Mouse (Mus musculus) midbrain, embryonic 15.5 days (tissue): Measurements from ENCODE around the gene Acer3. TPM values are rescaled to one million over a fixed set of nuclear protein-coding genes. Genes with fewer than 3 reads are reported as not detected.
A peak's percentile ranks its signal among the peaks of the same experiment; 100 is the strongest.

Experiments
- ATAC-seq: fragments of 200-750 bp; cut with Nextera tagmentation; replicated peaks from 2 replicates; pipeline ENCODE4 v1.8.0; 2017; ENCODE audit warnings: moderate TSS enrichment
- H3K27ac ChIP-seq: fragments of 300-500 bp; sonication (generic); 2 replicates; pipeline ENCODE4 v1.5.1; 2015; ENCODE audit warnings: mild to moderate bottlenecking, inconsistent platforms
- H3K27me3 ChIP-seq: fragments of 300-500 bp; sonication (generic); replicated peaks from 2 replicates; pipeline ENCODE4 v1.6.1; 2015; ENCODE audit warnings: inconsistent platforms
- H3K36me3 ChIP-seq: fragments of 300-500 bp; sonication (generic); replicated peaks from 2 replicates; pipeline ENCODE4 v1.6.1; 2015; ENCODE audit warnings: inconsistent platforms
- H3K4me1 ChIP-seq: fragments of 300-500 bp; sonication (generic); 2 replicates; pipeline ENCODE4 v1.6.1; 2015; ENCODE audit warnings: inconsistent platforms
- H3K4me2 ChIP-seq: fragments of 300-500 bp; sonication (generic); 2 replicates; pipeline ENCODE4 v1.6.1; 2015; ENCODE audit warnings: inconsistent platforms, mild to moderate bottlenecking, moderate library complexity
- H3K4me3 ChIP-seq: fragments of 300-500 bp; sonication (generic); 2 replicates; pipeline ENCODE4 v1.5.1; 2015; ENCODE audit warnings: mild to moderate bottlenecking, inconsistent platforms
- H3K9ac ChIP-seq: fragments of 300-500 bp; sonication (generic); 2 replicates; pipeline ENCODE4 v1.6.1; 2015; ENCODE audit warnings: mild to moderate bottlenecking, inconsistent platforms
- H3K9me3 ChIP-seq: fragments of 300-500 bp; sonication (generic); 2 replicates; pipeline ENCODE4 v1.6.1; 2016; ENCODE audit warnings: inconsistent platforms
- WGBS: fragments of 180-500 bp; shearing (Covaris S2); methylation state at CpG from one replicate; pipeline ENCODE4 v1.1.7; 2015; ENCODE audit warnings: mixed read lengths; 5-methylcytosine and 5-hydroxymethylcytosine counted together
- polyA plus RNA-seq: library from polyadenylated mRNA; unstranded; fragments of >200 nt; fragmentation: Nextera tagmentation; extraction: Ambion mirVana; gene quantifications from 2 replicates; pipeline ENCODE4 v1.2.1, GENCODE M21; 2015

Gene Acer3
- polyA plus RNA-seq, 1 experiment from 2014 or later = 18.3 TPM

- ATAC-seq = no peak
- Histone ChIP-seq H3K4me2 (no peak overlapping the region), H3K9ac (no peak overlapping the region), H3K36me3 (peaks cover 11% of the 10 kb centered on the region; the same call in 1 of the 2 replicates), H3K4me3 (no peak overlapping the region), H3K27me3 (no peaks in the 10 kb centered on the region), H3K27ac (no peak overlapping the region), H3K9me3 (no peaks in the 10 kb centered on the region), H3K4me1 (peaks cover 11% of the 10 kb centered on the region)
- WGBS = 92% methylated on average over 6 of the region's 6 CpGs
Measured at GRCm38 (mm10) chr7:98349821-98350220, 28.8 kb upstream of the Acer3 start.

GRCm38 (mm10) chr7:98349096-98349495 is 28.1 kb upstream of the Acer3 start:
- no peak overlapping the region for H3K4me2 ChIP-seq
- H3K9ac ChIP-seq = no peak overlapping the region
- no peak overlapping the region for H3K4me3 ChIP-seq
- H3K27me3 ChIP-seq = no peaks in the 10 kb centered on the region
- no peak for ATAC-seq
- 26% methylated on average over 5 of the region's 5 CpGs for WGBS
- no peak overlapping the region for H3K27ac ChIP-seq
- peaks cover 11% of the 10 kb centered on the region; the same call in 1 of the 2 replicates for H3K36me3 ChIP-seq
- peaks cover 3% of the 10 kb centered on the region; the same call in 1 of the 2 replicates for H3K4me1 ChIP-seq
- no peaks in the 10 kb centered on the region for H3K9me3 ChIP-seq

GRCm38 (mm10) chr7:98348043-98348442 is 27.0 kb upstream of the Acer3 start:
- no peak overlapping the region for H3K4me3 ChIP-seq
- no peaks in the 10 kb centered on the region for H3K27me3 ChIP-seq
- H3K9ac ChIP-seq = no peak overlapping the region
- H3K27ac ChIP-seq = no peak overlapping the region
- no peak overlapping the region for H3K4me2 ChIP-seq
- H3K36me3 ChIP-seq = peaks cover 11% of the 10 kb centered on the region; the same call in 1 of the 2 replicates
- WGBS = 67% methylated on average over 7 of the region's 7 CpGs
- ATAC-seq = no peak
- H3K9me3 ChIP-seq = no peaks in the 10 kb centered on the region
- no peaks in the 10 kb centered on the region for H3K4me1 ChIP-seq

GRCm38 (mm10) chr7:98347471-98347870 is 26.5 kb upstream of the Acer3 start:
- no peak overlapping the region for H3K4me2 ChIP-seq
- H3K4me1 ChIP-seq = no peaks in the 10 kb centered on the region
- H3K4me3 ChIP-seq = no peak overlapping the region
- H3K9ac ChIP-seq = no peak overlapping the region
- no peaks in the 10 kb centered on the region; the same call in 1 of the 2 replicates for H3K27me3 ChIP-seq
- peaks cover 11% of the 10 kb centered on the region; the same call in 1 of the 2 replicates for H3K36me3 ChIP-seq
- no peak overlapping the region for H3K27ac ChIP-seq
- WGBS = 92% methylated on average over 5 of the region's 5 CpGs
- H3K9me3 ChIP-seq = no peaks in the 10 kb centered on the region
- no peak for ATAC-seq

- no peak overlapping the region for H3K4me3 ChIP-seq
- no peak overlapping the region for H3K27ac ChIP-seq
- no peak for ATAC-seq
Measured at GRCm38 (mm10) chr7:98345036-98345435, 24.0 kb upstream of the Acer3 start.

GRCm38 (mm10) chr7:98344361-98344760 is 23.4 kb upstream of the Acer3 start:
- Histone ChIP-seq H3K27me3 (no peaks in the 10 kb centered on the region; the same call in 1 of the 2 replicates), H3K9ac (no peak overlapping the region), H3K4me1 (peaks cover 6% of the 10 kb centered on the region), H3K36me3 (no peaks in the 10 kb centered on the region), H3K4me2 (no peak overlapping the region), H3K9me3 (no peaks in the 10 kb centered on the region), H3K4me3 (no peak overlapping the region), H3K27ac (no peak overlapping the region)
- WGBS = 24% methylated on average over 3 of the region's 3 CpGs
- ATAC-seq = no peak

More at GRCm38 (mm10) chr7:98345036-98345435, 24.0 kb upstream of the Acer3 start:
- peaks cover 6% of the 10 kb centered on the region for H3K4me1 ChIP-seq
- H3K36me3 ChIP-seq = no peaks in the 10 kb centered on the region
- H3K27me3 ChIP-seq = no peaks in the 10 kb centered on the region; the same call in 1 of the 2 replicates
- WGBS = 52% methylated on average over 6 of the region's 6 CpGs
- H3K4me2 ChIP-seq = no peak overlapping the region
- no peaks in the 10 kb centered on the region for H3K9me3 ChIP-seq
- H3K9ac ChIP-seq = no peak overlapping the region

GRCm38 (mm10) chr7:98342249-98342648 is 21.2 kb upstream of the Acer3 start:
- Histone ChIP-seq H3K36me3 (no peaks in the 10 kb centered on the region), H3K27ac (no peak overlapping the region), H3K9ac (no peak overlapping the region), H3K4me3 (no peak overlapping the region), H3K4me1 (peaks cover 6% of the 10 kb centered on the region), H3K9me3 (no peaks in the 10 kb centered on the region), H3K4me2 (no peak overlapping the region), H3K27me3 (no peaks in the 10 kb centered on the region; the same call in 1 of the 2 replicates)
- ATAC-seq = no peak
- 56% methylated on average over 3 of the region's 3 CpGs for WGBS

GRCm38 (mm10) chr7:98341475-98341874 is 20.5 kb upstream of the Acer3 start:
- Histone ChIP-seq H3K4me2 (peak overlapping the region; percentile 59), H3K4me3 (peak overlapping the region; percentile 30), H3K9me3 (no peaks in the 10 kb centered on the region), H3K4me1 (peaks cover 6% of the 10 kb centered on the region), H3K27me3 (no peaks in the 10 kb centered on the region; the same call in 1 of the 2 replicates), H3K36me3 (no peaks in the 10 kb centered on the region), H3K27ac (no peak overlapping the region), H3K9ac (peak overlapping the region; percentile 22; the same call in 1 of the 2 replicates)
- ATAC-seq = peak; percentile 71
- WGBS = 1% methylated on average over 13 of the region's 13 CpGs

GRCm38 (mm10) chr7:98340343-98340742 is 19.3 kb upstream of the Acer3 start:
- no peaks in the 10 kb centered on the region for H3K9me3 ChIP-seq
- WGBS = 87% methylated on average over 5 of the region's 5 CpGs

GRCm38 (mm10) chr7:98333987-98334386 is 13.0 kb upstream of the Acer3 start:
- no peaks in the 10 kb centered on the region for H3K4me1 ChIP-seq
- no peak overlapping the region for H3K27ac ChIP-seq
- no peak overlapping the region for H3K9ac ChIP-seq
- no peaks in the 10 kb centered on the region for H3K9me3 ChIP-seq
- H3K27me3 ChIP-seq = no peaks in the 10 kb centered on the region
- 77% methylated on average over 3 of the region's 3 CpGs for WGBS
- H3K36me3 ChIP-seq = no peaks in the 10 kb centered on the region
- no peak overlapping the region for H3K4me3 ChIP-seq
- no peak for ATAC-seq
- H3K4me2 ChIP-seq = no peak overlapping the region

More at GRCm38 (mm10) chr7:98340343-98340742, 19.3 kb upstream of the Acer3 start:
- no peak overlapping the region for H3K9ac ChIP-seq
- H3K4me2 ChIP-seq = no peak overlapping the region
- H3K4me1 ChIP-seq = peaks cover 6% of the 10 kb centered on the region
- no peak overlapping the region for H3K4me3 ChIP-seq
- no peak overlapping the region for H3K27ac ChIP-seq
- H3K27me3 ChIP-seq = no peaks in the 10 kb centered on the region; the same call in 1 of the 2 replicates
- no peak for ATAC-seq
- no peaks in the 10 kb centered on the region for H3K36me3 ChIP-seq

- WGBS = 91% methylated on average over 5 of the region's 5 CpGs
- Histone ChIP-seq H3K4me1 (no peaks in the 10 kb centered on the region), H3K9me3 (no peaks in the 10 kb centered on the region), H3K4me3 (no peak overlapping the region), H3K4me2 (no peak overlapping the region), H3K9ac (no peak overlapping the region), H3K27ac (no peak overlapping the region), H3K36me3 (no peaks in the 10 kb centered on the region), H3K27me3 (no peaks in the 10 kb centered on the region)
- ATAC-seq = no peak
Measured at GRCm38 (mm10) chr7:98333507-98333906, 12.5 kb upstream of the Acer3 start.

- 73% methylated on average over 5 of the region's 5 CpGs for WGBS
- Histone ChIP-seq H3K9me3 (no peaks in the 10 kb centered on the region), H3K4me2 (no peak overlapping the region), H3K4me1 (no peaks in the 10 kb centered on the region), H3K4me3 (no peak overlapping the region), H3K27me3 (no peaks in the 10 kb centered on the region), H3K36me3 (no peaks in the 10 kb centered on the region), H3K9ac (no peak overlapping the region), H3K27ac (no peak overlapping the region)
- no peak for ATAC-seq
Measured at GRCm38 (mm10) chr7:98332678-98333397, 11.8 kb upstream of the Acer3 start.

- WGBS = 72% methylated on average over 3 of the region's 3 CpGs
- Histone ChIP-seq H3K4me1 (no peaks in the 10 kb centered on the region), H3K4me3 (no peak overlapping the region), H3K36me3 (no peaks in the 10 kb centered on the region), H3K27ac (no peak overlapping the region), H3K9ac (no peak overlapping the region), H3K4me2 (no peak overlapping the region), H3K27me3 (no peaks in the 10 kb centered on the region), H3K9me3 (no peaks in the 10 kb centered on the region)
- ATAC-seq = no peak
Measured at GRCm38 (mm10) chr7:98331932-98332331, 10.9 kb upstream of the Acer3 start.
